Mouse (Mus musculus) adipocyte (in vitro differentiated cells): Measurements from ENCODE around the gene Fam214b.
A peak's percentile ranks its signal among the peaks of the same experiment; 100 is the strongest.

Experiments
- DNase-seq: peaks from one replicate; pipeline ENCODE4 v3.0.0-alpha.2; 2016; ENCODE audit warnings: low spot score

The Fam214b gene

DNA sequence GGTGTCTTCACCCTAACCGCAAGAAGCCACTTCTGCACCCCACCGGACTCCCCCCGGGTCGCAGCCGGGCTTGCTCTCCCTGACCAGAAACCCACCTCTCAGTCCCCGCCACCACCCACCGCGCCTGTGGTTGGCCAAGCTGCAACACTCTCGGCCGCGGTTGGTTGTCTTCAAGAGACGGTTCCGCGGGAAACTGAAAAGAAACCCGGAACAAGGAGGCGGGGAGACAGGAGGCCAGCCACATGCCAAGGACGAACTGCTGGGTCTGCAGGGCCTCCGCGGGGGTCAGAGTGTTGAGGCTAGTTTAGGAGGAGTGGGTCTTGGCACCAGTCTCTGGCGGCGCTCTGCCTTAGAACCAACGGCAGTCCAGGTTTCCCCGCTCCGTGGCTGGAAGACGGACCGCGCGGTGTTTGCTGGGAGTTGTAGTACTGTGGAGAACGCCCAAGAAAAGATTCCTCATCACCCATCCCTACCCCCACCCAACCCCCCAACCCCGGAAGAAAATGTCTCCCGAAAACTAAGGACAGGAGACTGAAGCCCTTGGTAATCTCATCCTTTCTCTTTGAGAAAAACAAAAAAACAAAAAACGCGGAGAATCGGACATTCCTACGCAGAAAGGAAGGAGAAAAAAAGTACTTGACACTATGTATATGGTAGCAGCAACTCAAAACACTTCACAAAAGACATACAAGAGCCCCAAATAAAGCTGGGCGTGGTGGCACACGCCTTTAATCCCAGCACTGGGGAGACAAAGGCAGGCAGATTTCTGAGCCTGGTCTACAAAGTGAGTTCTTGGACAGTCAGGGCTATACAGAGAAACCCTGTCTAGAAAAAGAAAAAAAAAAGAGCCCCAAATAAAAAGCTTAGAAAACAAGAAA lies 35.6 kb downstream of the Fam214b start, which contains the start of gene Fancg:
TSS of gene Fancg (minus strand) at position 346 of the 878 bp plus-strand sequence.
- DNase-seq = peak; percentile 70

DNA sequence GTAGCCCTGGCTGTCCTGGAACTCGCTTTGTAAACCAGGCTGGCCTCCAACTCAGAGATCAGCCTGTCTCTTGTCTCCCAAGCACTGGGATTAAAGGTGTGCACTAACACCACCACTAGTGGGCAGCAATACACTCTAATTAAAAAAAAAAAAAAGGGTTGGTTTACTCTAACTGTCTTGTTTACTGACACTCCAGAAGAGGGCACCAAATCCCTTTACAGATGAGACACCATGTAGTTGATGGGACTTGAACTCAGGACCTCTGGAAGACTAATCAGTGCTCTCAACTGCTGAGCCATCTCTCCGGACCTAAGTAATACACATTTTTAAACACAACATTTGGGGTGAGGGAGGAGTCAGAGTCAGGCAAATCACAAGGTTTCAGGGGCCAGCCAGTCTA lies 40.3 kb downstream of the Fam214b start:
- peak; percentile 79 for DNase-seq

DNA sequence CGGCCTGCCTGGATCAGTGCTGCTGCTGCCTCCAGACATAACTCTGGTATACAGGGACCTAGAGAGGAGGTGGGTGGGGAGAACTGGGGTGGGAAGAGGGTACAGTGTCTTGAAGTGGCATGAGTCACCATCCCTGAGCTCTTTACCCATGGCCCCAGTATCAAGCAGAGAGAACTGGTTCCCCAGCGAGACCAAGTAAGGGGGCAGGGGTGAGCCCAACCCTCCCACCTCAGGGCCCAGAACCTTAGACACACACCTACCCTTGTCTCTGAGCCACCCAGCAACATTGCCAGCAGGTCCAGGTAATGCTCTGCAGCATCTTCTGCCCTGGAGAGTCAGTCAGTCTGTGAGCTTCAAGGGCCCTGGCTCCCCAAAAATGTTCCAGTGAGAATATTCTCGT lies 41.1 kb downstream of the Fam214b start:
- DNase-seq = no peak

DNA sequence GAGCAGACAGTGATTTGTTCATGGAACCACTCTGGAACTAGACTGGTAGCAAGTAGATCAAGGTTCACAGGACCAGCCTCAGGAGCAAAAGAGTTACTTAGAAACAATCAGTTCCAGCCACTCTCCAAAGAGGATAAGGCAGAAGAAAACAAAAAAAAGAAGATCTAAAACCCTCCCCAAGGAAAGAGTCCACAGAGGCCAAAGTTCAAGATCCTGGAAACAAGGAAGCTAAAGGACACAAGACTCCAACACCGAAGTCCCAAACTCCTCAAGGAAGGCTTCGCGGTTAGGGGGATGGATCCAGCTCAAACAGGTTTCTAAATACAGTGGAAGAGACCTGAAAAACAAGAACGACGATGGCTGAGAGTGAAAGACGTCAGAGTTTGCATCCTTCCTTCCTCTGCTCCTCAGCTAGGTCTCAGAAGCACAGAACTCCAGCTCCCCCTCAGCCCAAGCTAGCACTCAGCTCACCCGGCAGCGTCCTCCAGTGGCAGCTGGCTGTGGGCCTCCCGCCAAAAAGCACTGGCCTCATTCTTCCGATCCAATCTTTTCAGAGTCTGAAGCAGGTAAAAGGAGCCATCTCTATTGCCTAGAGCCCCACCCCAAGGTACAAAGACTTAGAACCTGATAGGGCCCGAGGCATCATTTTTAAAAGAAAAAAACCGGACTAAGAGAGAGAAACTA lies 43.1 kb downstream of the Fam214b start:
- DNase-seq = peak; percentile 47

DNA sequence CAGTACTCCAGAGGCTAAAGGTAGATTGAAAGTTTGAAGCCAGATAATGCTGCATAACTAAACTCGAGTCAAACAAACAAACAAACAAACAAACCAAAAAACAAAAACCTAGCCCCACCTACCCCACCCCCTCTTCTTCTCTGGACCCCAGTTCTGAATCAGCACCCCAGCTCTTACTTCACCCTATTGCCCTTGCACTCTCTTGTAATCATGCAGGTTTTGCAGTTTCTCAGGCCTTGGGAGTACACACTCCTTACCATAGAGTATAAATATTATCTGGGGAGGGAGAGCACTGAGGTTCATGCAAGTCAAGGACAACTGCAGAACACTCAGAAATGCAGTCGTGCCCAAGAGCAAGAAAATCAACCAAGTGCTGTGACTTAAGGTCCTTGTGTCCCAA lies 44.7 kb downstream of the Fam214b start:
- no peak for DNase-seq

DNA sequence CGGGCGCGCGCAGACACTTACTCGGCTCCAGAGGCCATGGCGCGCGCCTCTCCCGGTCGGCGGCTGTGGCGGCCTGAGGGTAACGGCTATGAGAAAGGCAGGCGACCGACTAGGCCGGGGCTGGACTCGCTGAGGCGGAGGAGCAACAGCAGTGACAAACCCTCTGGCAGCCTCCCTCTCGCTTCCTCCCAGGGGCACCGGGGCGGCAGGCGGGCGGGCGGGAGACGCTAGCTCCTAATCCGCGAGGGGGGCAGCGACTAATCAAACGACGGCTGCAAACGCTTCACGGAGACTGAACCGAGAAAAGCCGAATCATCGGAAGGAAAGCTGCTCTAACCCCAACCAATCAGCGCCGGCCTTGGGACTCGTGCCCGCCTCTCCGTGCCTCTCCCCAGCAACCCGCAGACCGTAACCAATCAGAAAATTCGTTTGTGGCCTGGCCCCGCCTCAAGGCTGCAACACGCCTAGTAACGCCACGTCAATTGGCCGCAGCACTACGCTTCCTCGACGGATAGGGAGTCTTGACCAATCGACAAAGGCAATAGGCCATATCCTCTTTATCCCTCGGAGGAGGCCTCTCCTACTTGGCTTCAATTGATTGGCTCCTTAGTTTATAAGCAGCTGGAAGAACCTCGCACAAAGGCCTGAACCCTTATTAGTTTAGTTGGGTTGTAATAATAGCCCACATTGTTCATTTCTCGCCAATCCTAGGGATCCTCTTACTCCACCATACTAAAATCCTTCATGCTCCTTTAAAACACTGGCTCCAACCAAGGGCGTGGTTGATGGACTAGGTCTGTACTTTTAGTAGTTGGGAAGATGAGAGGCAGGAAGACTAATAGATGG lies 45.7 kb downstream of the Fam214b start, which contains the start of gene Vcp:
TSS of gene Vcp (minus strand) at position 367 of the 846 bp plus-strand sequence.
- peak; percentile 99 for DNase-seq

DNA sequence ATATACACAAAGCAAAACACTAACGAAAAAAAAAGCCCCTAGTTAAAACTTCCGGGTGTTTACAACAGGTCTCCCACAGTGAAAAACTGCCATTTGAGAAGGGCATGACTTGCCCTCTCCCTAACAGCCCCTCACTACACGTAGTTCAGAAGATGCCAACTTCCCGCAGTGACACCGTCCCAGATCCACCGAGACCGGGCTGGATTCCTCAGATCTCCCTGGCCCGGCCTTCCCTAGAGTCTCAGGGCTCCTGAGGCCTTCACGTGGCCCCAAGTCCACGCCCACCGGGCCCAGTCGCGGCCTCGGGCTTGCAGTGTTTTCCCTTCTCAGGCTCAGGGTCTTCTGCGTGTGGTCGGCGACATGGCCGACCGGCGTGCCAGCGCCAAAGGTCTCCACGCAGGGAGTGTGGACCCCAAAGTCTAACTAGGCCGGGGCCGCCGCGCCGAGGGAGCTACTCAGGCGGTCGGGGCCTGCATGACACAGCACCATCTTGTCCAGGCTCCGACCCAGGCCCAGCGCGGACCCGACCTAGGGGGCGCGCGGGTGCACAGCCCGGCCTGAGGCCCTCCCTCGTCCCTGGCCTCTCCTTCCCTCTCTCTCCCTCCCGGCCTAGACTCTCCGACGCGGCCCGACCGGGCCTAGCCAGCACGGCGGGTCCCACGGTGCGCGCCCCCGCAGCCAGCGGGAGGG lies 46.4 kb downstream of the Fam214b start:
- peak; percentile 79 for DNase-seq

DNA sequence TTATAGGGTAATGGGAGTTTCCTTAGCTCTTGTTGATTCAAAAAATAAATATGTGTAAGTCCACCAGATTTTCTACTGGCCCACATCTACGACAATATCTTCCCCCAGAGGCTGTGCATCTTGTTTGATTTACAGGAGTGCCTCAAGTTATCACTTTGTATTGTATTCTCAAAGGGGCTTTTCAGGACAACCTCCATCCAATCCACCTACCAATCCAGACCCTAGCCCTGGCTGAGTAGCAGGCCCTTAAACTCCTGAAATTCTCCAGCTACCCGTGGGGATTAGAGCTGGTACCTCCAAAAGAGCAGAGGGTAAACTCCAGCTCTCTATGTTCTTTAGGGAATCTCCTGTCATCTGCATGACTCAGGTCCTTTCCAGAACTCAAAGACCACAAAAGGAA lies 48.0 kb downstream of the Fam214b start:
- DNase-seq = no peak

DNA sequence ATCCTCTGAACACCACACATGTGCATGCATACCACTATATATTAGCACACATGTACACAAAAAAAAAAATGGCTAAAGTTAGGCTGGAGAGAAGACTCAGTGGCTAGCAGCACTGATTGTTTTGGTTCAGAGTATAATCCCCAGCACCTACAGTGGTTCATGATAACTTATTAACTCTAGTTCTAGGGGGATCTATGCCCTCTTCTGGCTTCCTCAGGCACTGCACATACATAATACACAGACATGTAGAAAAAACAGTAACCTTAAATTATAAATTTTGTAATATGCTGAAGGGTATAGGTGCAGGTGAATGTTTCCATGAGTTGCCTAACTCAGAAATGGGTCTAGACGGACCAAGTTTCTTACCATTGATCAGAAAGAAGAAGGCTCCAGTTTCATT lies 57.7 kb downstream of the Fam214b start:
- DNase-seq = no peak
